Mouse (Mus musculus) heart, postnatal 0 days (tissue): ENCODE data around the gene Hoxc6.

Source experiments
- CTCF ChIP-seq: IDR thresholded peaks from 2 replicates; pipeline ENCODE4 v1.5.1; 2016; ENCODE audit warnings: antibody characterized with exemption, control low read depth, low read depth
- EP300 ChIP-seq: IDR thresholded peaks from 2 replicates; pipeline ENCODE4 v1.6.1; 2016; ENCODE audit warnings: antibody characterized with exemption, low read depth

DNA sequence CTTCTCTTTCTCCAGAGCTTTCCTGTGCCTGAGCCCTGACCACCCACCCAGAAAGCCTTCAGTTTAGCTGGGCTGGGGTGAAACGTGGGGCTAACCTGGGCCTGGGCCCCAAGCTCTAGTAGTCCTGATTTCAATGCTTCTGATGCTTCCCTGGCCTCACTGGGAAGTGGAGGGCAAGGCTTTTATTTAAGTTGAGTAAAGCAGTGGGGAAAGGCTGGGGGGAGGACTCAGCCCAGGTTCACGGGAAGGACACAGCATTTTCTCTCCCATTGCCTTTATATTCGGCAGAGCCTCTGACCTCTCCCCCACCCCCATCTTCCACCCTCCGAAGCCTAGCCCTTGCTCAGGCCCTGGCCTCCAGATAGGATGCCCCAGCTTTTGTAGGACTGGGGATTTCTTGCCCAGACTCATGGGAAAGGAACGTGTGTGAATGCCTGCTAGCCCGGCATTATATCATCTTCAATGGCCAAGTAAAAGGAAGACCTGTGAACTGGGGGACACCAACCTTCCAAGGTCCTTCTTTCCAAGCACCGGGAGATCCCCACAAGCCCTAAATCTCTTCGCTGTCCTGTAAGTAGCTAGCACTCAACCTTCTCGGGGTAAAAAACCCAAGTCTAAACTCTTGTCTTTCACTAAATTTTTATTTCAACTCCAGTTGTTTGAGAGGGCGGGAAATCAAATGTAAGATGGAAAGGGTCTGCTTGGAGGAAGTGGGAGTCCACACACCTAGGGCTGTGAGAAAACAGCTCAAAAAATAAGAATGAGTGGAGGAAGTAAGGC is 40.8 kb downstream of the Hoxc6 start:
- TF ChIP-seq CTCF (no peak), EP300 (no peak)
